Mouse (Mus musculus): Measurements from ENCODE around the gene Myh14. TPM values are rescaled to one million over a fixed set of nuclear protein-coding genes. Genes with fewer than 3 reads are reported as not detected.
A peak's percentile ranks its signal among the peaks of the same experiment; 100 is the strongest.
"Not testable (repeated sequence)": the region's sequence is repeated elsewhere in the genome, so short reads cannot be mapped to it uniquely, and the experiment has no call there.

The Myh14 gene
- total RNA-seq (2021): 3.9 and 5.1 TPM in 2 replicates
- long read RNA-seq, experiment 1, partial matches to known transcripts: 1 of 1 reads
- long read RNA-seq, experiment 1, other reads (novel, unspliced or antisense): 0 of 1 reads
- long read RNA-seq, experiment 2, full-length matches to known transcripts: 1 of 3 reads
- long read RNA-seq, experiment 2, partial matches to known transcripts: 0 of 3 reads
- long read RNA-seq, experiment 2, other reads (novel, unspliced or antisense): 2 of 3 reads

- peak; percentile 95 for DNase-seq
These were observed at the start of gene Myh14 for GRCm38 (mm10) chr7:44670803-44671202. Myh14 (minus strand) TSS chr7:44670843.

GRCm38 (mm10) chr7:44709881-44710280 is 39.2 kb upstream of the Myh14 start:
- DNase-seq: no peak

GRCm38 (mm10) chr7:44708574-44708973 is 37.9 kb upstream of the Myh14 start, which contains the start of gene Izumo2:
Izumo2 (plus strand) TSS chr7:44708742.
- DNase-seq: no peak

GRCm38 (mm10) chr7:44708093-44708492 is 37.5 kb upstream of the Myh14 start:
- DNase-seq: not testable (repeated sequence)

- DNase-seq: peak; percentile 33
These were observed 36.6 kb upstream of the Myh14 start for GRCm38 (mm10) chr7:44707169-44707675.

- DNase-seq: no peak
These were observed 35.7 kb upstream of the Myh14 start for GRCm38 (mm10) chr7:44706322-44706721.

- no peak for DNase-seq
These were observed 34.4 kb upstream of the Myh14 start for GRCm38 (mm10) chr7:44705086-44705485.

- DNase-seq: peak; percentile 43
These were observed 33.7 kb upstream of the Myh14 start for GRCm38 (mm10) chr7:44704363-44704762.

- DNase-seq: no peak
These were observed 32.3 kb upstream of the Myh14 start for GRCm38 (mm10) chr7:44702985-44703384.

GRCm38 (mm10) chr7:44701921-44702320 is 31.3 kb upstream of the Myh14 start:
- no peak for DNase-seq

GRCm38 (mm10) chr7:44697980-44698379 is 27.3 kb upstream of the Myh14 start:
- no peak for DNase-seq

- DNase-seq: peak; percentile 86
These were observed 26.6 kb upstream of the Myh14 start for GRCm38 (mm10) chr7:44697191-44697710.

GRCm38 (mm10) chr7:44695223-44695622 is 24.6 kb upstream of the Myh14 start:
- no peak for DNase-seq

- no peak for DNase-seq
These were observed 23.0 kb upstream of the Myh14 start for GRCm38 (mm10) chr7:44693427-44694175.

GRCm38 (mm10) chr7:44689331-44689730 is 18.7 kb upstream of the Myh14 start:
- DNase-seq: no peak

GRCm38 (mm10) chr7:44688890-44689289 is 18.2 kb upstream of the Myh14 start:
- DNase-seq: no peak

- DNase-seq: peak; percentile 37
These were observed 15.1 kb upstream of the Myh14 start for GRCm38 (mm10) chr7:44685531-44686402.

GRCm38 (mm10) chr7:44683656-44684055 is 13.0 kb upstream of the Myh14 start:
- DNase-seq: no peak

- no peak for DNase-seq
These were observed 6.0 kb upstream of the Myh14 start for GRCm38 (mm10) chr7:44676611-44677010.

- no peak for DNase-seq
These were observed 5.5 kb upstream of the Myh14 start for GRCm38 (mm10) chr7:44676126-44676525.

GRCm38 (mm10) chr7:44675171-44675570 is 4.5 kb upstream of the Myh14 start:
- no peak for DNase-seq

GRCm38 (mm10) chr7:44674511-44674910 is 3.9 kb upstream of the Myh14 start:
- no peak for DNase-seq
